Mouse (Mus musculus) heart, embryonic 14.5 days (tissue): ENCODE data around the gene Usf1. TPM values are rescaled to one million over a fixed set of nuclear protein-coding genes. Genes with fewer than 3 reads are reported as not detected.

Experiments used
- ATAC-seq: fragments of 200-750 bp; cut with Nextera tagmentation; 2 replicates; pipeline ENCODE4 v1.8.0; 2017; ENCODE audit warnings: low read depth, moderate TSS enrichment; ENCODE audit not compliant: insufficient number of reproducible peaks, insufficient read depth, low FRiP score
- H3K27ac ChIP-seq, 2 experiments: fragments of 200-500 bp in 1 of 2; fragments of 300-500 bp in 1 of 2; sonication (generic) in 1 of 2; replicated peaks in 1 of 2; 2 replicates each; pipeline ENCODE4 v1.5.1; 2012 to 2014; ENCODE audit warnings: low read depth in 2 of 2, low read length in 2 of 2, control low read depth in 1 of 2, mild to moderate bottlenecking in 1 of 2, mixed read lengths in 1 of 2; ENCODE audit not compliant: control insufficient read depth in 1 of 2, insufficient read depth in 1 of 2
- H3K27me3 ChIP-seq: fragments of 300-500 bp; sonication (generic); 2 replicates; pipeline ENCODE4 v1.6.1; 2014; ENCODE audit warnings: mild to moderate bottlenecking, low read length, control low read depth; ENCODE audit not compliant: control insufficient read depth, insufficient read depth
- H3K36me3 ChIP-seq: fragments of 300-500 bp; sonication (generic); 2 replicates; pipeline ENCODE4 v1.6.1; 2014; ENCODE audit warnings: mild to moderate bottlenecking, control low read depth, low read length, mixed read lengths; ENCODE audit not compliant: control insufficient read depth, insufficient read depth
- H3K4me1 ChIP-seq, 2 experiments: fragments of 200-500 bp in 1 of 2; fragments of 300-500 bp in 1 of 2; sonication (generic) in 1 of 2; 2 replicates each; pipeline ENCODE4 v1.6.1; 2012 to 2014; ENCODE audit warnings: low read length in 2 of 2, control low read depth in 1 of 2, mixed read lengths in 1 of 2; ENCODE audit not compliant: control insufficient read depth in 2 of 2, insufficient read depth in 2 of 2
- H3K4me2 ChIP-seq: fragments of 300-500 bp; sonication (generic); 2 replicates; pipeline ENCODE4 v1.6.1; 2014; ENCODE audit warnings: mild to moderate bottlenecking, low read length
- H3K4me3 ChIP-seq, 2 experiments: fragments of 200-500 bp in 1 of 2; fragments of 300-500 bp in 1 of 2; sonication (generic) in 1 of 2; 2 replicates each; pipeline ENCODE4 v1.5.1; 2012 to 2014; ENCODE audit warnings: low read length in 2 of 2, mild to moderate bottlenecking in 2 of 2, control low read depth in 1 of 2, low read depth in 1 of 2, moderate library complexity in 1 of 2; ENCODE audit not compliant: control insufficient read depth in 1 of 2, insufficient read depth in 1 of 2
- H3K9ac ChIP-seq: fragments of 300-500 bp; sonication (generic); 2 replicates; pipeline ENCODE4 v1.6.1; 2014; ENCODE audit warnings: mild to moderate bottlenecking, low read length
- H3K9me3 ChIP-seq: fragments of 300-500 bp; sonication (generic); 2 replicates; pipeline ENCODE4 v1.6.1; 2016; ENCODE audit warnings: low read length, control low read depth; ENCODE audit not compliant: control insufficient read depth
- WGBS: fragments of 180-500 bp; shearing (Covaris S2); extraction: QIAGEN DNeasy Blood & Tissue Kit; methylation state at CpG from one replicate; pipeline ENCODE4 v1.1.7; 2014; 5-methylcytosine and 5-hydroxymethylcytosine counted together
- polyA plus RNA-seq: library from polyadenylated mRNA; unstranded; fragments of >200 nt; fragmentation: Nextera tagmentation; extraction: Ambion mirVana; gene quantifications from 2 replicates; pipeline ENCODE4 v1.2.1, GENCODE M21; 2014

Usf1 gene
- polyA plus RNA-seq, 1 experiment from 2014 or later = 58.5 TPM

DNA sequence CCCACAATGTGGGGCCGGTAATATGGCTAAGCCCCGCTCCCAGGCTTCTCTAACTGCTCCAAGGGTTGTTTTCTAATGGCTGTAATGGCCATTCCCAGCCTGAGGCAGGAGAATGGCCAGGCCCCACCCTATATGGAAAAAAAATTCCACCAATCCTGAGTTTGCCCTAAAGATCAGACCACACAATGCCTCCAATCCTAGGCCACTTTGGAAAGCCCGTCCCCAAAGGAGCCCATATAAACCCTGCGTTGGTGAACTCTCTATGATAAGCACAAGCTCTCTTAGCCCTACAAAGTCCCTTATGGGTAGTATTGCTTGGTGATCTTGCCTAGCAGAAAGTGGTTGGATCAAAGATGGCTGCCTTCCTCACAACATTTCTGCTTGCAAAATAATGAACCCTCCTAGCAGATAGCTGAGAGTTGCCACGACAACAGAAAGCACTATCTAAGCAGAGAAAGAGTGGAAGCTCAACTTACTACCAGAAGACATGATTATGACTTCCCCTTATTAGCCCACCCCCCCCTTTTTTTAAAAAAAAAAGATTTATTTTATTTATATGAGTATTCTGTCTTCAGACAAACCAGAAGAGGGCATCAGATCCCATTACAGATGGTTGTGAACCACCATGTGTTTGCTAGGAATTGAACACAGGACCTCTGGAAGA, 54.8 kb downstream of the Usf1 start:
- Histone ChIP-seq H3K27ac (no peak overlapping the region), H3K9me3 (no peaks in the 10 kb centered on the region), H3K36me3 (peaks cover 33% of the 10 kb centered on the region), H3K4me2 (no peak overlapping the region), H3K27me3 (no peaks in the 10 kb centered on the region), H3K9ac (no peak overlapping the region), H3K4me3 (no peak overlapping the region), H3K4me1 (peaks cover 6 to 10% of the 10 kb centered on the region in 2 experiments)
- ATAC-seq = no peak
- WGBS = 87% methylated on average over 5 of the region's 5 CpGs

DNA sequence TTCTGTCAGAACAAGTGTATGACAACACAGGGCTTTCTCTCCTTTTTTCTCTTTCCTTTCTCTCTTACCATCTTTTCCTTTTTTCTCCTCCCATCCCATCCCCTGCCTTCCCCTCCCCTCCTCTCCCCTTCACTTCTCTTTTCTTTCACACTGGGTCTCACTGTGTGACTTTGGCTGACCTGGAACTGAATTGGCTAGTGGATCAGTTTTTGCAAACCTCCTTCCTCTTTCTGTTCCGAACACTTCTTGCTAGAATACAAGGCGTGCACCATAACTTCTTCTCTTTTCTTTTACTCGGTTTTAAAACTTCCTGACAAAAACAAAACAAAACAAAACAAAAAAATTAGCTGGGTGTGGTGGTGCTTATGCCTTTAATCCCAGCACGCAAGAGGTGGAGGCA, 55.5 kb downstream of the Usf1 start:
- WGBS = 73% methylated on average over 4 of the region's 4 CpGs
- no peaks in the 10 kb centered on the region for H3K9me3 ChIP-seq
- no peak overlapping the region for H3K27ac ChIP-seq
- H3K4me1 ChIP-seq = peaks cover 9 to 10% of the 10 kb centered on the region in 2 experiments
- peaks cover 26% of the 10 kb centered on the region for H3K36me3 ChIP-seq
- H3K27me3 ChIP-seq = no peaks in the 10 kb centered on the region
- H3K9ac ChIP-seq = no peak overlapping the region
- no peak overlapping the region for H3K4me2 ChIP-seq
- ATAC-seq = no peak
- no peak overlapping the region for H3K4me3 ChIP-seq

Other genes starting within 250 kb of the Usf1 start
- gene Pcp4l1, start 215.0 kb upstream of the Usf1 start, polyA plus RNA-seq = 58.8 TPM in 2 replicates
- 0.28 and 0.32 TPM in 2 replicates for gene Nr1i3, start 197.3 kb upstream of the Usf1 start, polyA plus RNA-seq
- 54.2 and 58.4 TPM in 2 replicates for gene Tomm40l, start 188.8 kb upstream of the Usf1 start, polyA plus RNA-seq
- gene Apoa2, start 186.3 kb upstream of the Usf1 start, polyA plus RNA-seq = 5.3 TPM in 2 replicates
- 30.1 and 37.7 TPM in 2 replicates for gene Fcer1g, start 176.9 kb upstream of the Usf1 start, polyA plus RNA-seq
- 2.8 and 3.0 TPM in 2 replicates for gene Adamts4, start 160.9 kb upstream of the Usf1 start, polyA plus RNA-seq
- 541 and 561 TPM in 2 replicates for gene Ndufs2, start 159.9 kb upstream of the Usf1 start, polyA plus RNA-seq
- gene B4galt3, start 141.0 kb upstream of the Usf1 start, polyA plus RNA-seq = 52.8 and 55.6 TPM in 2 replicates
- gene Ppox, start 130.1 kb upstream of the Usf1 start, polyA plus RNA-seq = 42.9 and 44.8 TPM in 2 replicates
- 43.2 and 45.5 TPM in 2 replicates for gene Usp21, start 123.3 kb upstream of the Usf1 start, polyA plus RNA-seq
- gene Ufc1, start 116.3 kb upstream of the Usf1 start, polyA plus RNA-seq = 96.0 and 111 TPM in 2 replicates
- gene Dedd, start 82.2 kb upstream of the Usf1 start, polyA plus RNA-seq = 31.4 and 42.4 TPM in 2 replicates
- gene Nit1, start 65.7 kb upstream of the Usf1 start, polyA plus RNA-seq = 28.4 and 31.8 TPM in 2 replicates
- 34.3 and 42.2 TPM in 2 replicates for gene Pfdn2, start 65.6 kb upstream of the Usf1 start, polyA plus RNA-seq
- 0.63 and 1.0 TPM in 2 replicates for gene Klhdc9, start 50.5 kb upstream of the Usf1 start, polyA plus RNA-seq
- gene Nectin4, start 41.2 kb upstream of the Usf1 start, polyA plus RNA-seq = 0.12 TPM in 1 of 2 replicates, not detected in the other
- 0.54 and 0.62 TPM in 2 replicates for gene Arhgap30, start 22.4 kb upstream of the Usf1 start, polyA plus RNA-seq
- gene Tstd1, start 7.6 kb downstream of the Usf1 start, polyA plus RNA-seq = 1.5 and 2.1 TPM in 2 replicates
- 70.9 and 74.7 TPM in 2 replicates for gene F11r, start 26.2 kb downstream of the Usf1 start, polyA plus RNA-seq
- gene Alyref2, start 92.2 kb downstream of the Usf1 start, polyA plus RNA-seq = 12.9 and 14.4 TPM in 2 replicates
- not detected in 2 replicates for gene Itln1, start 124.0 kb downstream of the Usf1 start, polyA plus RNA-seq
- gene Cd244a, start 147.9 kb downstream of the Usf1 start, polyA plus RNA-seq = 0.09 TPM in 1 of 2 replicates, not detected in the other
- 0.23 TPM in 1 of 2 replicates, not detected in the other for gene Ly9, start 196.1 kb downstream of the Usf1 start, polyA plus RNA-seq
- gene Slamf7, start 241.7 kb downstream of the Usf1 start, polyA plus RNA-seq = 0.22 TPM in 1 of 2 replicates, not detected in the other